Mouse (Mus musculus): ENCODE results near the gene N4bp3.

GRCm38 (mm10) chr11:51636323-51636684, 14.3 kb downstream of the N4bp3 start:
- TF ChIP-seq FLI1 (IDR thresholded peaks at IDR 0.05; ENCODE audit: low read length) (no peak), GATA1 (IDR thresholded peaks at IDR 0.05; ENCODE audit: borderline replicate concordance, low read length) (no peak)

Measured in megakaryocyte, embryonic 14.5 days (primary cell).